Mouse (Mus musculus): ENCODE results near the gene Sycp2. TPM values are rescaled to one million over a fixed set of nuclear protein-coding genes. Genes with fewer than 3 reads are reported as not detected.
A peak's percentile ranks its signal among the peaks of the same experiment; 100 is the strongest.

Gene Sycp2
- polyA plus RNA-seq (2015; fragmentation: Nextera tagmentation; extraction: Ambion mirVana): 0.22 and 0.38 TPM in 2 replicates

DNA sequence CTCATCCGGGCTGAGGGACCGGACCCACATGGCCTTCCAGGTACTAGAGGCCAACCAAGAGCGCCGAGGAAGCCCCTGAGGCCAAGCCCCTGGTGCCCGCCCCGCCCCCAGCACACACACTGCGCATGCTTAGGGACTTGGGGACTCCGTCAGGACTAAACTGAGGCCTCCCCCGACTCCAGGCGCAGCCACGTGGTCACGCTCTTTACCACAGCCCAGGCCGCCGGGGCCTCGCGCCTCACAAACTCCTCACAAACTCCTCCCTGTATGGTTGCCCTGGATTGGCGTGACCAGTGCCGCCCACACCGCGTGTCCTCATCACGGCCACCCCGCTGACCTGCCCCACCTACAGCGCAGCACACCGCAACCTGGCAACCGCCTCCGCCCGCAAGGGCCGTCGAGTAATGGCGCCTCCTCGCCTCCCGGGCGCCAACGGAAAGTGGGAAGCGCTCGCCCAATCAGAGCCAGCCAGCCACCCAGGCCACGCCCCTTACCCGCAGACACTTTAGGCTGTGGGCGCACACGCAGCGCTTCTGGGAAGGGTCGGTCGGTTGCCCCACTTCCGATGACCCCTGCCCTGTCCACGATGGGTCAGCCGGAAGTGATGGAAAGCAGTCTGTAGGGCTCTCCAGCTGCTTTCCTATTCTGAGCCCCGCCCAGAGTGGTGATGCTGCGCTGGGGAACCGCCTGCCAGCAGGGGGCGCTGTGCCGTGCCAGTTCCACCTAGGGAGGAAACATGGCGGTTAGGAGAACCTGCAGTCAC lies at the start of gene Sycp2:
Gene Sycp2, minus strand, starts transcription at position 633 of the 763 bp plus-strand sequence.
- 86% methylated on average over 52 of the region's 52 CpGs for WGBS
- Histone ChIP-seq H3K4me3 (no peak within 1 kb of the TSS), H3K4me2 (no peak within 1 kb of the TSS), H3K9ac (no peak within 1 kb of the TSS), H3K27ac (no peak within 1 kb of the TSS), H3K27me3 (peaks cover 3% of the 10 kb centered on the region), H3K9me3 (replicated peaks) (peaks cover 5% of the 10 kb centered on the region; the same call in 1 of the 2 replicates), H3K36me3 (ENCODE audit: poor library complexity, severe bottlenecking) (no peaks in the 10 kb centered on the region), H3K4me1 (no peaks in the 10 kb centered on the region)
- ATAC-seq: no peak

DNA sequence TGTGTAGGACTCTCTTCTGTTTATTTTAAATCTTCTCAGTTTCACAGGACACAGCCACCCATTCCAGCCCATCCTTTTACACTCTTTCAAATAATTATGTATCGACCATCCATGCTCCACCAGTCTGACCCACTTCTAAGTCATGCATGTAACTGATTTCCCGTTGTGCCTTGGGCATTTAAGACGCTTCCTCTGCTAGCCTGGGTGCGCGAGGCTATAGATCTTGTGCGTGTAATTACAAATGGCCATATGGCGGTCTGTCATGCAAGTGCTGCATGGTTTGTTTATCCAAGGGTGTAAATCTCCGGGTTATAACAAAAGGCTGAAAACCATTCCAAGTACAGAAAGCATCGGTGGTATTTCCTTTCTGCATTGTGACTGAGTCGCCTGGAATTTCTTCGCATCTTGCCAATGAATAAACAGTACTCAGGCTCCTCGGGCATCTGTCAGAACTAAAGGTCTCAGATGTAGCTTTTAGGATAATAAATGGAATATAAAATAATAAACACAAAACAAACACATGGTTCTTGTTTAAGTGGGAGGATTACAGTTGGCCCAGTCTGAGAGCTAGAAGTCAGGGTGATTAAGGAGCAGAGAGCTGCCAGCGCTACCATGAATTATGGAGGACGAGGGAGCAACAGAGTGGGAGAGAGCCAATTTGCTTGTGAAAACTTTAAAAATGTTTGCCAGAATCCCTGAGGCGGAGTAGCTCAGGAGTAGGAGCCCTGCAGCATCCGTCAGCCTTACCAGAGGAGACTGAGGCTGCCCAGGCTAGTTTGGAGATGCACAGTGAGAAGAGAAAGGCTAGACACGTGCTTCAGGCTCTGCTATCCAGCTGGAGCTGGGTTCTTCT lies 47.4 kb upstream of the Sycp2 start:
- H3K4me2 ChIP-seq: peak overlapping the region; percentile 9
- ATAC-seq: peak; percentile 82

GRCm38 (mm10) chr2:178450961-178451360 lies 43.5 kb upstream of the Sycp2 start:
- no peak overlapping the region for H3K4me2 ChIP-seq
- no peak overlapping the region for H3K27ac ChIP-seq
- no peak for ATAC-seq
- peaks cover 12% of the 10 kb centered on the region for H3K4me1 ChIP-seq
- no peak overlapping the region for H3K9ac ChIP-seq
- no peak overlapping the region for H3K4me3 ChIP-seq
- H3K27me3 ChIP-seq: no peaks in the 10 kb centered on the region
- no peaks in the 10 kb centered on the region for H3K9me3 ChIP-seq (replicated peaks)
- WGBS: 55% methylated on average over 10 of the region's 10 CpGs
- H3K36me3 ChIP-seq (ENCODE audit: poor library complexity, severe bottlenecking): no peaks in the 10 kb centered on the region

More for the DNA sequence above, 47.4 kb upstream of the Sycp2 start:
- H3K36me3 ChIP-seq (ENCODE audit: poor library complexity, severe bottlenecking): no peaks in the 10 kb centered on the region
- no peaks in the 10 kb centered on the region for H3K9me3 ChIP-seq (replicated peaks)
- peaks cover 12% of the 10 kb centered on the region for H3K4me1 ChIP-seq
- H3K27me3 ChIP-seq: no peaks in the 10 kb centered on the region
- peak overlapping the region; percentile 41; the same call in 1 of the 2 replicates for H3K27ac ChIP-seq
- no peak overlapping the region for H3K9ac ChIP-seq
- H3K4me3 ChIP-seq: no peak overlapping the region
- 46% methylated on average over 17 of the region's 17 CpGs for WGBS

- WGBS: 13% methylated on average over 2 of the region's 2 CpGs
Observed at GRCm38 (mm10) chr2:178450236-178450635, 42.8 kb upstream of the Sycp2 start.

GRCm38 (mm10) chr2:178449386-178449785 lies 41.9 kb upstream of the Sycp2 start:
- Histone ChIP-seq H3K9ac (no peak overlapping the region), H3K36me3 (ENCODE audit: poor library complexity, severe bottlenecking) (no peaks in the 10 kb centered on the region), H3K27me3 (no peaks in the 10 kb centered on the region), H3K4me1 (no peaks in the 10 kb centered on the region), H3K27ac (no peak overlapping the region), H3K4me2 (no peak overlapping the region), H3K9me3 (replicated peaks) (no peaks in the 10 kb centered on the region), H3K4me3 (no peak overlapping the region)
- no peak for ATAC-seq
- WGBS: 94% methylated on average over 4 of the region's 4 CpGs

More at GRCm38 (mm10) chr2:178450236-178450635, 42.8 kb upstream of the Sycp2 start:
- Histone ChIP-seq H3K27ac (no peak overlapping the region), H3K4me3 (no peak overlapping the region), H3K9me3 (replicated peaks) (no peaks in the 10 kb centered on the region), H3K27me3 (no peaks in the 10 kb centered on the region), H3K36me3 (ENCODE audit: poor library complexity, severe bottlenecking) (no peaks in the 10 kb centered on the region), H3K4me2 (no peak overlapping the region), H3K9ac (no peak overlapping the region), H3K4me1 (peaks cover 8% of the 10 kb centered on the region)
- no peak for ATAC-seq

- Histone ChIP-seq H3K27ac (no peak overlapping the region), H3K27me3 (no peaks in the 10 kb centered on the region), H3K9me3 (replicated peaks) (no peaks in the 10 kb centered on the region), H3K4me2 (no peak overlapping the region), H3K4me1 (no peaks in the 10 kb centered on the region), H3K36me3 (ENCODE audit: poor library complexity, severe bottlenecking) (no peaks in the 10 kb centered on the region), H3K4me3 (no peak overlapping the region), H3K9ac (no peak overlapping the region)
- 0 out of 2 replicates have a peak, but pooled peaks have one; percentile 57 for ATAC-seq
- WGBS: 64% methylated on average over 9 of the region's 9 CpGs
Observed at GRCm38 (mm10) chr2:178437311-178437710, 29.8 kb upstream of the Sycp2 start.

DNA sequence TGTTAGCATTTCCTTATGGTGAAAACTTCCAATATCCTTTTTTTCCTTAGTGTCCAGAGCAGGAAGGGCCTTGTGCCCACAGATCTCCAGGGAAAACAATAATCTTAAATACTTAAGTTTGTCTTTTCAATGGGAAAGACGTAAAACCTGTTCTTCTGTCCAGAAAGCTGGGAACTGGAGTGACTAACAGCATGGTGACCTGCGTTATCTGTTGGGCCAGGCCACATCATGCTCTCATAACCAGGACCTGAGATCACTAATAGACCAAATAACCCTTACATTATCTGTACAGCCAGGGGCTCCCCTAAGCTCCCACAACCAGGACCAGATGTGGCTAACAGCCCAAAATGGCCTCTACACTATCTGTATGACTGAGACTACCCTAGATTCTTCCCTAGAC lies 26.4 kb upstream of the Sycp2 start:
- Histone ChIP-seq H3K4me1 (0 out of 2 replicates have a peak, but pooled peaks cover 2% of the 10 kb centered on the region), H3K9me3 (replicated peaks) (no peaks in the 10 kb centered on the region), H3K27ac (no peak overlapping the region), H3K4me3 (no peak overlapping the region), H3K36me3 (ENCODE audit: poor library complexity, severe bottlenecking) (no peaks in the 10 kb centered on the region), H3K9ac (no peak overlapping the region), H3K27me3 (no peaks in the 10 kb centered on the region), H3K4me2 (no peak overlapping the region)
- 94% methylated on average over 2 of the region's 2 CpGs for WGBS
- no peak for ATAC-seq

- ATAC-seq: no peak
- H3K27me3 ChIP-seq: no peaks in the 10 kb centered on the region
- H3K27ac ChIP-seq: no peak overlapping the region
- no peak overlapping the region for H3K4me2 ChIP-seq
- H3K36me3 ChIP-seq (ENCODE audit: poor library complexity, severe bottlenecking): no peaks in the 10 kb centered on the region
- 0 out of 2 replicates have a peak, but pooled peaks cover 2% of the 10 kb centered on the region for H3K4me1 ChIP-seq
- WGBS: 86% methylated on average over 2 of the region's 2 CpGs
- no peaks in the 10 kb centered on the region for H3K9me3 ChIP-seq (replicated peaks)
- H3K9ac ChIP-seq: no peak overlapping the region
- no peak overlapping the region for H3K4me3 ChIP-seq
Observed at GRCm38 (mm10) chr2:178433495-178433894, 26.0 kb upstream of the Sycp2 start.

- H3K9ac ChIP-seq: no peak within 1 kb of the TSS
- ATAC-seq: no peak
- 77% methylated on average over 4 of the region's 4 CpGs for WGBS
- H3K4me1 ChIP-seq: 0 out of 2 replicates have a peak, but pooled peaks cover 2% of the 10 kb centered on the region
- H3K4me2 ChIP-seq: no peak within 1 kb of the TSS
- no peaks in the 10 kb centered on the region for H3K36me3 ChIP-seq (ENCODE audit: poor library complexity, severe bottlenecking)
- no peak within 1 kb of the TSS for H3K4me3 ChIP-seq
- no peaks in the 10 kb centered on the region for H3K27me3 ChIP-seq
- H3K27ac ChIP-seq: no peak within 1 kb of the TSS
- no peaks in the 10 kb centered on the region for H3K9me3 ChIP-seq (replicated peaks)
Observed at GRCm38 (mm10) chr2:178430231-178430630, 22.7 kb upstream of the Sycp2 start, which contains the start of gene Cdh26. Gene Cdh26 (plus strand): TSS chr2:178430531.

DNA sequence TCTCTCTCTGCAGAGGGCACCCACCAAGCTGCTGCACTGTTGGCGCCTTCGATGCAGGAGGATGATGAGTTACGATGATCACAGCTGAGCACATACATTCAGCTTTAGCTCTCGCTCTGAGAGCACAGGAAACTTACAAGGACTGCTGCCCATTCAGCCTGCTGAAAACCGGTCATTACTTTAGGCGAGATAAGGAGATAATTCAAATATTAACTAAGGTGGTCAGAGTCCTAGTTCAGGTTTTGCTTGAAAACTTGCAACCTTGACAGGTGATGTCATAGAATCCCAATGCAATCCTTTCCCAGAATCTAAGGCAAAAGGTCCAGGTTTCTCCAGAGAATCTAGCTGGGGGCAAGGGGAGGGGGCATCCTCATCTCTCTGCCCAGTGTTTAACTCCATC lies 21.9 kb upstream of the Sycp2 start:
- WGBS: 84% methylated on average over 6 of the region's 6 CpGs
- ATAC-seq: no peak

GRCm38 (mm10) chr2:178428676-178429075 lies 21.2 kb upstream of the Sycp2 start:
- Histone ChIP-seq H3K9me3 (replicated peaks) (no peaks in the 10 kb centered on the region), H3K4me3 (no peak overlapping the region), H3K36me3 (ENCODE audit: poor library complexity, severe bottlenecking) (no peaks in the 10 kb centered on the region), H3K27ac (no peak overlapping the region), H3K4me1 (0 out of 2 replicates have a peak, but pooled peaks cover 2% of the 10 kb centered on the region), H3K4me2 (no peak overlapping the region), H3K27me3 (no peaks in the 10 kb centered on the region), H3K9ac (no peak overlapping the region)
- 90% methylated on average over 4 of the region's 4 CpGs for WGBS
- no peak for ATAC-seq

More for the DNA sequence above, 21.9 kb upstream of the Sycp2 start:
- no peak overlapping the region for H3K4me3 ChIP-seq
- no peaks in the 10 kb centered on the region for H3K36me3 ChIP-seq (ENCODE audit: poor library complexity, severe bottlenecking)
- H3K4me1 ChIP-seq: 0 out of 2 replicates have a peak, but pooled peaks cover 2% of the 10 kb centered on the region
- H3K9me3 ChIP-seq (replicated peaks): no peaks in the 10 kb centered on the region
- H3K9ac ChIP-seq: no peak overlapping the region
- no peak overlapping the region for H3K27ac ChIP-seq
- H3K4me2 ChIP-seq: no peak overlapping the region
- H3K27me3 ChIP-seq: no peaks in the 10 kb centered on the region

DNA sequence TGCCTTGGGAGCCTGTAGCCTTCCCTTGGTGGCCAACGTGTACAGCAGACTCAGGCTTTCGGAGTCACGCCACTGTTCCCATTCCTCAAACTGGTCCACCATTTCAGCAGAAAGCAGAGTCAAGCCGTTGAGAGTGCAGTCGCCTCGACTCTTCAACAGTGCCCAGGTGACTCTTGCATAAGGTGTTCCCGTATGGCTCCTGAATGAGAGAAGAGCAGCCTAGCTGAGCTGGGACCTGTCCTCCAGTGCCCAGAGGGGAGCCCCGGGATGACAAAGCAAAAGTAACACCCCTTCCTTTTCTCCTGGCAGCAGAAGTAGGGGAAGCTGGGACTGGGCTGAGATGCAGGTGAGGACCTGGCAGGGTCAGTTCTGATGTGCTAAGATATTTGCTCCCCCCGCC lies 20.7 kb upstream of the Sycp2 start:
- no peak overlapping the region for H3K4me3 ChIP-seq
- H3K27ac ChIP-seq: no peak overlapping the region
- WGBS: 81% methylated on average over 9 of the region's 9 CpGs
- H3K36me3 ChIP-seq (ENCODE audit: poor library complexity, severe bottlenecking): no peaks in the 10 kb centered on the region
- no peak overlapping the region for H3K9ac ChIP-seq
- H3K27me3 ChIP-seq: no peaks in the 10 kb centered on the region
- 0 out of 2 replicates have a peak, but pooled peaks cover 2% of the 10 kb centered on the region for H3K4me1 ChIP-seq
- no peak for ATAC-seq
- no peaks in the 10 kb centered on the region for H3K9me3 ChIP-seq (replicated peaks)
- no peak overlapping the region for H3K4me2 ChIP-seq
